Mouse (Mus musculus): Measurements from ENCODE around the gene Clstn1. TPM values are rescaled to one million over a fixed set of nuclear protein-coding genes. Genes with fewer than 3 reads are reported as not detected.
"Not testable (repeated sequence)": the region's sequence is repeated elsewhere in the genome, so short reads cannot be mapped to it uniquely, and the experiment has no call there.

Gene Clstn1
- polyA plus RNA-seq, 1 experiment, result 407 TPM

DNA sequence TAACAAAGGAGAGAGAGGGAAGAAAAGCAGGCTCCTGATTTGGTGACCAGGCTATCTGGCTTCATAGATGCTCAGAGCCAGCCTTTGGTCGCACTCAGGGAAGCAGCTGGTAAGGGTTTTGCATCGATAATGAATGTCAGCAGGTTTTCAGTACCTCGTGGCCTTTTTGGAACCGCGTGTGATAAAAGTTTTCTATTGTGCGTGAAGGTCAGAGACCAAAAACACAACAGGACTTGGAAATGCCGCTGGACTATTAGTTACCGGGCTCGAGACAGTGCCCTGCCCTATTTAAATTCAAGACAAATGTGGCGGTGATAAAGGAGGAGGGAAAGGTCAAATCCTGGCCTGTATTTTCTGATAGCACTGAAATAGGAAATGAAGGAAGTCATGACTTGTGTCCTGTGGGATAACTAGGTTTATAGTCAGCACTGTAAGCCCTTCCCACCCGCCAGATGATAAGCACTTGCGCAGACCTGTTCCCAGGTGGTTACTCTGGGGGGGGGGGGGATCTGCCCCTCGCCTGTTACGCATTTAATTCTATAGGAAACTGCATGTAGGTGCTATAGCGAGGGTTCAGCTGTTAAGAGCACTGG, 20.6 kb downstream of the Clstn1 start:
- no peak overlapping the region for H3K27ac ChIP-seq (ENCODE audit: insufficient read depth, low read length)
- TF ChIP-seq CTCF (IDR thresholded peaks at IDR 0.05; ENCODE audit: extremely low read depth, insufficient read depth, low read length), result no peak
- no peak for TF ChIP-seq POLR2A (IDR thresholded peaks at IDR 0.05; ENCODE audit: extremely low read depth, insufficient read depth, low read length)
- peaks cover 11% of the 10 kb centered on the region for H3K4me1 ChIP-seq (ENCODE audit: control insufficient read depth, insufficient read depth, low read length)
- H3K4me3 ChIP-seq (ENCODE audit: insufficient read depth, low read length), result no peak overlapping the region

DNA sequence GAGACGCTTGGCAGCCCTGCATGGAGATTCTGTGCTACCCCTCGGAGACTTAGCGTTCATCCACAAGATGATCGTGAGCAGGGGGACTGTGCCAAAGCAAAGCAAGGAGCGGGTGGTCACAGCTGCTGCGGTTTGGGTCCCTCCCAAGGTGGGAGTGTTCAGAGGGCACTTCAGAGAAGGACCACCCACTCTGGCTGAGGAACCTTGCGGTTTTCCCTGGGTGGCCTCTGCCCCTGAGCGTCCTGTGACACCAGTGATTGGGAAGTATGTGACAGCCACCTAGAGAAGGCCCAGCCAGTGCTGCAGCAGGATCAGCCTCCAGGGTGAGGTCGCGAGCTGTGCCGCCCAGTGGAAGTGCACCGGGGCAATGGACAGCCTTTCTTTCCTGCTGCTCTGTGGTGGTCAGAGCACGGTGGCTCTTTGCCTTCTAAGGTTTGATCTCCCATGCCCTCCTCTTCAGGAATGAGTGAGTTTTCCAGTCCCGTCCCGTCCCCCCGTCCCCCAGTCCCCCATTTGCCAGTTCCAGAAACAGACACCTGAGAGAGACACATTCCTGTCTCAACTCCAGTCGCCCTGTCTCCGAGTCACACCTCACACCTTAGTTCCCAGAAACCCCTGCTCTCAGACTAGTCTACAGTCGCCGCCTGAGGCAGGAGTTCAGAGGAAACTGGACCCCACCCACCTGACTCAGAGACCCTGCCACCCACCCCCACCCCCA, 21.5 kb downstream of the Clstn1 start:
- TF ChIP-seq CTCF (IDR thresholded peaks at IDR 0.05; ENCODE audit: extremely low read depth, insufficient read depth, low read length), result no peak
- no peak for TF ChIP-seq POLR2A (IDR thresholded peaks at IDR 0.05; ENCODE audit: extremely low read depth, insufficient read depth, low read length)
- H3K4me1 ChIP-seq (ENCODE audit: control insufficient read depth, insufficient read depth, low read length), result peaks cover 11% of the 10 kb centered on the region
- no peak overlapping the region for H3K4me3 ChIP-seq (ENCODE audit: insufficient read depth, low read length)
- H3K27ac ChIP-seq (ENCODE audit: insufficient read depth, low read length), result no peak overlapping the region

DNA sequence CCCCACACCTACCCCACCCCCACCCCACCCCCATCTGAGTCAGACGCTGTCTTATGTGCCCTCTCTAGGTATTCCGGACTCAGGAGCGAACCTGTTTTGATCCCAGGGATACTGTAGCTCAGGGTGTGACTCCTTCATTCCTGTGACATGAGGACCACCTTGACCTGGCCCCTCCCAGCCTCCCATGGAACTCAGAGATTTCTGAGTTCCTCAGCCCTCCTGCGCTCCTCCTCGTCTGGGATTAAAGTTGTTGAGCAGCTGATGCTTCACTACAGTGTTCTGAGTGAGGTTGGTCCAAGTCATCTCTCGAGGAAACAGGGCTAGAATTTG, 22.0 kb downstream of the Clstn1 start:
- no peak overlapping the region for H3K27ac ChIP-seq (ENCODE audit: insufficient read depth, low read length)
- peaks cover 11% of the 10 kb centered on the region for H3K4me1 ChIP-seq (ENCODE audit: control insufficient read depth, insufficient read depth, low read length)
- H3K4me3 ChIP-seq (ENCODE audit: insufficient read depth, low read length), result no peak overlapping the region
- TF ChIP-seq CTCF (IDR thresholded peaks at IDR 0.05; ENCODE audit: extremely low read depth, insufficient read depth, low read length), result no peak
- no peak for TF ChIP-seq POLR2A (IDR thresholded peaks at IDR 0.05; ENCODE audit: extremely low read depth, insufficient read depth, low read length)

DNA sequence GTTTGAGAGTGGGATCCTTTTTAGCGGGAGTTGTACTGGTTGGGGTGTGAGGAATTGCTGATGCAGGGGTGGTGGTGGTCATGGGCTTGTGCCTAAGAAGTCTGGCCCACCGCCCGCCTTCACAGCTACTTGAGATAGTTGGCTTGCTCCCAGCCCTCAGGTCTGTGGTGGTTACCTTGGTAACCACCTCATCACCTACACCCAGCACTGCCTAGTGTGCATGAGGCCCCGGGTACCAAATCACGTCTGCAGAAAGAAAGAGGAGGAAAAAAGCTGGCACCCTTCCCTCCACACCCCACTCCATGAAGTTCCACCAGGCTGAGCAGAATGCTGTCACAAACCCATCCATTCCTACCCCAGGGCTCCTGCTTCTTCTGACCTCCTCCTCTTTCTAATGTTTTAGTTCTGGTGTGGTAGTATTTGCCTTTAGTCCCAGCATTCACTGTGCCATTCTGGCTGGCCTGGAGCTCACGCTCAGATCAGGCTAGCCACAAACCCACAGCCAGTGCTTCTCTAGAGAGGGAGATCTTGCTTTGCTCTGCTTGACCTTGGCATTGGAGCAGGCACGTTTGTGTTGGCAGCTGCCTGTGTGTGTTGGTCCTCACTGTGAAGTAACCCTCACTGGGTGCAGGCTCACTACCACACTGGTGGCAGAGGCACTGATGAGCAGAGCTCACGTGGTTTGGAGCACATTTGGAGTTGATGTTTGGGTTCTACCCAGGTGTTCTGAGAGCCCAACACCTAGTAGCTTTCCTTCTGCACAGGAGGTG, 23.2 kb downstream of the Clstn1 start:
- H3K4me1 ChIP-seq (ENCODE audit: control insufficient read depth, insufficient read depth, low read length), result peaks cover 13% of the 10 kb centered on the region
- H3K4me3 ChIP-seq (ENCODE audit: insufficient read depth, low read length), result no peak overlapping the region
- TF ChIP-seq CTCF (IDR thresholded peaks at IDR 0.05; ENCODE audit: extremely low read depth, insufficient read depth, low read length) (no peak), POLR2A (IDR thresholded peaks at IDR 0.05; ENCODE audit: extremely low read depth, insufficient read depth, low read length) (no peak)
- 0 out of 2 replicates have a peak overlapping the region, but pooled peaks have one; percentile 44 for H3K27ac ChIP-seq (ENCODE audit: insufficient read depth, low read length)

DNA sequence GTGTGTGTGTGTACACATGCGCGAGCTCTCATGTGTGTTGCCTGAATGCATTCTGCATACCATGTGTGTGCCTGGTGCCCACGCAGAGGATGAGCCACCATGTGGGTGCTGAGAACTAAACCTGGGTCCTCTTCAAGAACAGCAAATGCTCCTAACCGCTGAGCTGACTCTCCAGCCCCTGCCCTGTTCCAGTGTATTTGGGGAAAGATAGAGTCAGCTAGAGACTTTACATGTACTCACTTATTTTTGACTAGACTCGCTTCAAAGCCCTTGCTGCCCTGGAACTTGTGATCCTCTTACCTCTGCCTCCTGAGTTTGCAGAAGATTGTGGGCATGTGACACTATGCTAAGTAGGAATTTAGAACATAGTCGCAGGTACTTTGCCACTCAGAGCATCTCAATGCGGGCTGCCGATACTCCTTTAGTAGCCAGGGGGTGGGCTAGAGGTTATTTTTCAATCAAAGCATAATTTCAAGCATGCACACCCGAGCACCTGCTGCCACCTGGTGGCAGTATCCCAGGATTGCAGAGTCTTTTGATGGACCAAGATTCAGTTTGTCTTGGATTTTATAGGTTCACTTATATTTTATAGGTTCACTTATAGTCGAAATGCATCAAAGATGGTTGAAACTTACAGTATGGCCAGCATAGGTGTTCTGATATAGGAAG, 25.2 kb downstream of the Clstn1 start:
- H3K4me3 ChIP-seq (ENCODE audit: insufficient read depth, low read length), result no peak overlapping the region
- TF ChIP-seq POLR2A (IDR thresholded peaks at IDR 0.05; ENCODE audit: extremely low read depth, insufficient read depth, low read length), result no peak
- peak; percentile 73 for TF ChIP-seq CTCF (IDR thresholded peaks at IDR 0.05; ENCODE audit: extremely low read depth, insufficient read depth, low read length)
- H3K4me1 ChIP-seq (ENCODE audit: control insufficient read depth, insufficient read depth, low read length), result peaks cover 10% of the 10 kb centered on the region
- no peak overlapping the region for H3K27ac ChIP-seq (ENCODE audit: insufficient read depth, low read length)

DNA sequence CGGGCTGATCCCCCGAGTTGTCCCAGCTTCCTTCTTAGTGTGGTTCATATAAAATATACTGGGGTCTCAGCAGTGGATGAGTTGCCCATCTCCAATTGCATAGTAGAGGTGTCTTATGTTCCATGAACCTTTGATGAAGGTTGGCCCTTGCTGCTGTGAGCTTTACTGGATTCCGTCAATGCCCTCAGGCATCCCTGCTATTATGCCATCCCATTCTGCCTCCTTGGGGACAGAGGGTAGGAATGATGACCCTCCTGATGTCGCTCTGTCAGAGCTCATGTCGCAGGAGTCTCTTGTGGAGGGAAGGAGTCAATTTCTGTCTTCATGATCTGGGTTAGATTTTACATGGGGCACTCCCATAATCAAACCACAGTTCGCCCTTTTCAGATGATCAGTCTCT, 27.2 kb downstream of the Clstn1 start:
- not testable (repeated sequence) for H3K27ac ChIP-seq (ENCODE audit: insufficient read depth, low read length); H3K4me3 ChIP-seq (ENCODE audit: insufficient read depth, low read length); H3K4me1 ChIP-seq (ENCODE audit: control insufficient read depth, insufficient read depth, low read length)

DNA sequence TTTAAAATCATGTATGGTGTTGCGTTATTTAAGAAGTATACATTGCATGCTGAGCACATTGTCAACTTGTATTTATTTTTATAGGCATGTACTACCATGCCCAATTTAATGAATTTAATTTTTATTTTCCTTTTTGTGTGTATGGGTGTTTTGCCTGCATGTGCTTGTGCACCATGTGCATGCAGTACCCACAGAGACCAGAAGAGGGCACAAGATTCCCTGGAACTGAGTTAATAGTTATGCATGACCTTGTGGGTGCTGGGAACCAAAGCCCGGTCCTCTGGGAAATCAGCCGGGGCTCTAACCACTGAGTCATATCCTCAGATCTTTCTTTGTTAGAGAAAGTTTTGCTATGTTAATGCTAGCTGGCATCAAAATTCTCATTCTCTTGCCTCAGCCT, 28.6 kb downstream of the Clstn1 start:
- TF ChIP-seq POLR2A (IDR thresholded peaks at IDR 0.05; ENCODE audit: extremely low read depth, insufficient read depth, low read length) (no peak), CTCF (IDR thresholded peaks at IDR 0.05; ENCODE audit: extremely low read depth, insufficient read depth, low read length) (no peak)
- Histone ChIP-seq H3K27ac (ENCODE audit: insufficient read depth, low read length) (no peak overlapping the region), H3K4me1 (ENCODE audit: control insufficient read depth, insufficient read depth, low read length) (peaks cover 3% of the 10 kb centered on the region; the same call in 1 of the 2 replicates), H3K4me3 (ENCODE audit: insufficient read depth, low read length) (no peak overlapping the region)

DNA sequence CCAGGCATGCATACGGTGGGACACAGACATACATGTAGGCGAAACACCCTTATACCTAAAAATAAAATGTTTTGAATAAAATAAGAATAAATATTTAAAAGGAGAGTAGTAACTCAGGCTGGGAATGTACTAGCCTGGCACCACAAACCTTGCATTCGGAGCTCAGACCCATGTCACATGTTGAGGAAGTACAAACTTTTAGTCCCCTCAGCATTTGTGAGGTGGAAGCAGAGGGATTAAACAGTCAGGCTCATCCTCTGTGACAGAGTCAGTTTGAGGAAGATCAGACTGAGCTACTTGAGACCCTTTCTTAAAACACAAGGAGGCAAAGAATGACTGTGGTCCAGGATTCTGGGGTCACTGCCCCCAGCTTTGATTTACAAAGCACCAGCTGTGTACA, 30.7 kb downstream of the Clstn1 start:
- H3K27ac ChIP-seq (ENCODE audit: insufficient read depth, low read length); H3K4me1 ChIP-seq (ENCODE audit: control insufficient read depth, insufficient read depth, low read length); H3K4me3 ChIP-seq (ENCODE audit: insufficient read depth, low read length): not testable (repeated sequence)

DNA sequence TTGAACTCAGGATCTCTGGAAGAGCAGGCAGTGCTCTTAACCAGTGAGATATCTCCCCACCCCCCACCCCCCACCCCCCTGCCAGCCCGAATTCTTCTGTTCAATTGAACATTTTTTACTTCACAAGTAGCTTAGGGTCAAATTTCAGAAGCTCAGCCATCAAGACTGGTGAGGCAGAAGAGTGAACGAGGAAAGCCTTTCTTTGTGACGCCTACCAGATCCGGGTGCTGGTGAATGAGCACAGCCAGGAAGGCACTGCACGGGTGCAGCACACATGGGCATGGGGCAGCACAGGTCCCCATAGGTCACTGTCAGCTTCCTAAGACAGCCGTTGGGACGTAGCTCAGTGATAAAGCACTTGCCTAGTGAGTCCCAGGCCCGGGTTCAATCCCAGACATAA, 33.7 kb downstream of the Clstn1 start:
- H3K4me1 ChIP-seq (ENCODE audit: control insufficient read depth, insufficient read depth, low read length), result peaks cover 8% of the 10 kb centered on the region
- no peak overlapping the region for H3K4me3 ChIP-seq (ENCODE audit: insufficient read depth, low read length)
- TF ChIP-seq CTCF (IDR thresholded peaks at IDR 0.05; ENCODE audit: extremely low read depth, insufficient read depth, low read length), result no peak
- no peak for TF ChIP-seq POLR2A (IDR thresholded peaks at IDR 0.05; ENCODE audit: extremely low read depth, insufficient read depth, low read length)

DNA sequence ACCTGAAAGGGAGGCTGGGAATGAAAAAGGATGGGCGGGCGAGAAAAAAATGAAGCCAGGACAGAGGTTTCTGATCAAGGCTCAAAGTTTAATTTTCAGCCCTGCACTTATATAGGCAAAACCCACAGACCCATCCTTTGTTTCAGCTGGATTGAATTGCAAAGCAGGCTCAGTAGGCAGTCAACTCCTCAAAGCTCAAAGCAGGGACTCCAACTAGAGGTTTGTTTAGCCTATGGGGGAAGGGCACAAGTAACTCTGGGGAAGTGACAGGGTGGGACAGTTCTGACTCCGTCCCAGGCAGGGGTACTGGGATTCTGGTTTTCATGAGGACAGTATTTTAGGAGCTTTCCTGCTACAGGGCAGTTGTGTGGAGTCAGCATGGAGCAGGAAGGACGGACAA, 35.0 kb downstream of the Clstn1 start:
- no peak for TF ChIP-seq POLR2A (IDR thresholded peaks at IDR 0.05; ENCODE audit: extremely low read depth, insufficient read depth, low read length)
- no peak for TF ChIP-seq CTCF (IDR thresholded peaks at IDR 0.05; ENCODE audit: extremely low read depth, insufficient read depth, low read length)
- Histone ChIP-seq H3K4me3 (ENCODE audit: insufficient read depth, low read length) (no peak overlapping the region), H3K4me1 (ENCODE audit: control insufficient read depth, insufficient read depth, low read length) (peaks cover 10% of the 10 kb centered on the region), H3K27ac (ENCODE audit: insufficient read depth, low read length) (no peak overlapping the region)

More for the DNA sequence above, 33.7 kb downstream of the Clstn1 start:
- no peak overlapping the region for H3K27ac ChIP-seq (ENCODE audit: insufficient read depth, low read length)
